Mouse (Mus musculus): ENCODE measurements around the gene 4930432K21Rik.

- TF ChIP-seq POLR2A (IDR thresholded peaks at IDR 0.05; ENCODE audit: low read depth, low read length) (no peak), CTCF (IDR thresholded peaks at IDR 0.05; ENCODE audit: extremely low read depth, insufficient read depth, insufficient read length, insufficient replicate concordance) (no peak)
Measured at GRCm38 (mm10) chr8:84183261-84184084, 35.6 kb downstream of the 4930432K21Rik start.
